11 mouse cellular contexts compared by ENCODE assay signal in genomic region chr19:5839317-5840085, GRCm38 (mm10). TPM values are rescaled to one million over a fixed set of nuclear protein-coding genes. Genes with fewer than 3 reads are reported as not detected.
DNase-seq lines count a peak whose midpoint lies in the region; ATAC-seq and TF ChIP-seq lines count a peak whose summit lies in the region.
"Had no signal": no experiment of that assay in that cellular context is flagged by ENCODE, and none has a peak within 500 bp of the region (broad histone marks: within the 10 kb centered on the region; RNA-seq: fewer than 3 reads in every experiment).

No protein-coding gene starts in this region.

- no peak for TF ChIP-seq EP300 in stomach, postnatal 0 days (optimal IDR thresholded peaks at IDR 0.05)

- H3K27me3 ChIP-seq in midbrain, embryonic 13.5 days: no peaks in the 10 kb centered on the region
- no peaks in the 10 kb centered on the region for H3K27me3 ChIP-seq in midbrain, embryonic 15.5 days (replicated peaks)
- H3K27me3 ChIP-seq in stomach, postnatal 0 days (ENCODE audit: control insufficient read depth, insufficient read depth, low read length): no peaks in the 10 kb centered on the region
- H3K27me3 ChIP-seq in intestine, embryonic 15.5 days (replicated peaks): no peaks in the 10 kb centered on the region
- H3K27me3 ChIP-seq: lung, embryonic 15.5 days had no signal

- ATAC-seq in midbrain, embryonic 13.5 days: no peak
- no peak for ATAC-seq in midbrain, embryonic 15.5 days (replicated peaks)
- ATAC-seq in stomach, postnatal 0 days (ENCODE audit: low FRiP score, low TSS enrichment): peak; percentile 16
- ATAC-seq in intestine, embryonic 15.5 days: no peak
- ATAC-seq: intestine, embryonic 16.5 days had no signal

- H3K4me2 ChIP-seq in midbrain, embryonic 13.5 days (replicated peaks): no peak overlapping the region
- no peak overlapping the region for H3K4me2 ChIP-seq in midbrain, embryonic 15.5 days
- no peak overlapping the region for H3K4me2 ChIP-seq in stomach, postnatal 0 days (replicated peaks; ENCODE audit: low read depth)
- H3K4me2 ChIP-seq in intestine, embryonic 15.5 days (replicated peaks): no peak overlapping the region
- H3K4me2 ChIP-seq: lung, embryonic 15.5 days had no signal

- H3K4me3 ChIP-seq in midbrain, embryonic 13.5 days (replicated peaks): no peak overlapping the region
- no peak overlapping the region for H3K4me3 ChIP-seq in midbrain, embryonic 15.5 days
- no peak overlapping the region for H3K4me3 ChIP-seq in stomach, postnatal 0 days (ENCODE audit: low read depth, low read length)
- H3K4me3 ChIP-seq in intestine, embryonic 15.5 days (replicated peaks): no peak overlapping the region
- H3K4me3 ChIP-seq: lung, embryonic 15.5 days had no signal

- H3K36me3 ChIP-seq in midbrain, embryonic 13.5 days: no peaks in the 10 kb centered on the region
- H3K36me3 ChIP-seq in midbrain, embryonic 15.5 days (replicated peaks): no peaks in the 10 kb centered on the region
- no peaks in the 10 kb centered on the region for H3K36me3 ChIP-seq in stomach, postnatal 0 days (ENCODE audit: control insufficient read depth, insufficient read depth, low read length)
- H3K36me3 ChIP-seq in intestine, embryonic 15.5 days: no peaks in the 10 kb centered on the region
- H3K36me3 ChIP-seq: lung, embryonic 15.5 days had no signal

- WGBS in midbrain, embryonic 13.5 days: 75% methylated on average over 14 of the region's 14 CpGs
- WGBS in midbrain, embryonic 15.5 days: 69% methylated on average over 14 of the region's 14 CpGs
- WGBS in stomach, postnatal 0 days: 56% methylated on average over 14 of the region's 14 CpGs
- WGBS in intestine, embryonic 15.5 days: 64% methylated on average over 14 of the region's 14 CpGs

- no peak overlapping the region for H3K27ac ChIP-seq in midbrain, embryonic 13.5 days
- H3K27ac ChIP-seq in midbrain, embryonic 15.5 days: no peak overlapping the region
- H3K27ac ChIP-seq in stomach, postnatal 0 days (replicated peaks): peak overlapping the region; percentile 63; the same call in 1 of the 2 replicates
- H3K27ac ChIP-seq in intestine, embryonic 15.5 days: no peak overlapping the region
- H3K27ac ChIP-seq: lung, embryonic 15.5 days had no signal

- peak; percentile 39 for DNase-seq in adrenal gland, adult 2 months
- no peak for DNase-seq in adrenal gland, postnatal 4 days (ENCODE audit: low spot score in 2 of 2)
- DNase-seq in kidney, adult 9 months: peak; percentile 41
- DNase-seq in kidney, postnatal 10 days: no peak
- DNase-seq in stomach, postnatal 0 days (ENCODE audit: low spot score): peak; percentile 67
- DNase-seq: cerebellum, postnatal 25 days had no signal

- no peak for TF ChIP-seq CTCF in stomach, postnatal 0 days (IDR thresholded peaks at IDR 0.05; ENCODE audit: low read depth)

- 0 out of 2 replicates have a peak overlapping the region, but pooled peaks have one; percentile 1 for H3K9ac ChIP-seq in midbrain, embryonic 13.5 days (replicated peaks)
- no peak overlapping the region for H3K9ac ChIP-seq in midbrain, embryonic 15.5 days
- no peak overlapping the region for H3K9ac ChIP-seq in stomach, postnatal 0 days (ENCODE audit: low read length)
- H3K9ac ChIP-seq in intestine, embryonic 15.5 days: no peak overlapping the region
- H3K9ac ChIP-seq: lung, embryonic 15.5 days had no signal

- peaks cover 29% of the 10 kb centered on the region for H3K4me1 ChIP-seq in midbrain, embryonic 13.5 days (replicated peaks)
- H3K4me1 ChIP-seq in midbrain, embryonic 15.5 days: peaks cover 27% of the 10 kb centered on the region
- H3K4me1 ChIP-seq in stomach, postnatal 0 days (replicated peaks; ENCODE audit: control insufficient read depth, insufficient read depth): no peaks in the 10 kb centered on the region; the same call in 1 of the 2 replicates
- H3K4me1 ChIP-seq in intestine, embryonic 15.5 days (replicated peaks): peaks cover 21% of the 10 kb centered on the region

- H3K9me3 ChIP-seq in midbrain, embryonic 13.5 days: no peaks in the 10 kb centered on the region
- H3K9me3 ChIP-seq in midbrain, embryonic 15.5 days: no peaks in the 10 kb centered on the region
- no peaks in the 10 kb centered on the region for H3K9me3 ChIP-seq in stomach, postnatal 0 days (ENCODE audit: control insufficient read depth, low read length)
- no peaks in the 10 kb centered on the region for H3K9me3 ChIP-seq in intestine, embryonic 15.5 days
- H3K9me3 ChIP-seq: lung, embryonic 15.5 days had no signal

RNA-seq across cellular contexts. Expression of gene Frmd8, which starts 35.6 kb away (rescaled TPM):
- total RNA-seq in adrenal gland, adult 2 months (2021): 10 to 100 TPM; 41.2 to 51.4 TPM
- polyA plus RNA-seq in adrenal gland, adult 2 months (2012; rRNA removed): 27.8 and 36.4 TPM in 2 replicates
- 10 to 100 TPM; 42.4 to 45.9 TPM for total RNA-seq in adrenal gland, postnatal 4 days (2021)
- polyA plus RNA-seq in midbrain, embryonic 13.5 days (2015; fragmentation: Nextera tagmentation; extraction: Ambion mirVana): 16.8 and 19.0 TPM in 2 replicates
- 16.1 and 19.2 TPM in 2 replicates for polyA plus RNA-seq in midbrain, embryonic 15.5 days (2015; fragmentation: Nextera tagmentation; extraction: Ambion mirVana)
- 13.8 and 18.8 TPM in 2 replicates for polyA plus RNA-seq in stomach, postnatal 0 days (2015; fragmentation: Nextera tagmentation; extraction: Ambion mirVana)
- 26.9 and 28.0 TPM in 2 replicates for polyA plus RNA-seq in intestine, embryonic 15.5 days (2015; fragmentation: Nextera tagmentation; extraction: Ambion mirVana)

RNA-seq across cellular contexts. Expression of gene Slc25a45, which starts 38.1 kb away (rescaled TPM):
- 10 to 100 TPM; 15.5 to 36.2 TPM for total RNA-seq in adrenal gland, adult 2 months (2021)
- 42.4 and 44.6 TPM in 2 replicates for polyA plus RNA-seq in adrenal gland, adult 2 months (2012; rRNA removed)
- total RNA-seq in adrenal gland, postnatal 4 days (2021): 10 to 100 TPM; 25.9 to 26.3 TPM
- 1.4 and 2.0 TPM in 2 replicates for polyA plus RNA-seq in midbrain, embryonic 13.5 days (2015; fragmentation: Nextera tagmentation; extraction: Ambion mirVana)
- polyA plus RNA-seq in midbrain, embryonic 15.5 days (2015; fragmentation: Nextera tagmentation; extraction: Ambion mirVana): 2.0 and 2.9 TPM in 2 replicates
- 2.9 and 3.2 TPM in 2 replicates for polyA plus RNA-seq in stomach, postnatal 0 days (2015; fragmentation: Nextera tagmentation; extraction: Ambion mirVana)
- 3.5 and 4.2 TPM in 2 replicates for polyA plus RNA-seq in intestine, embryonic 15.5 days (2015; fragmentation: Nextera tagmentation; extraction: Ambion mirVana)

RNA-seq across cellular contexts. Expression of gene Tigd3, which starts 54.4 kb away (rescaled TPM):
- 1 to 10 TPM; 1.0 to 1.1 TPM for total RNA-seq in adrenal gland, adult 2 months (2021)
- polyA plus RNA-seq in adrenal gland, adult 2 months (2012; rRNA removed): 0.48 and 0.53 TPM in 2 replicates
- total RNA-seq in adrenal gland, postnatal 4 days (2021): 1 to 10 TPM; 3.1 TPM
- polyA plus RNA-seq in midbrain, embryonic 13.5 days (2015; fragmentation: Nextera tagmentation; extraction: Ambion mirVana): 16.4 and 16.9 TPM in 2 replicates
- 13.8 and 16.4 TPM in 2 replicates for polyA plus RNA-seq in midbrain, embryonic 15.5 days (2015; fragmentation: Nextera tagmentation; extraction: Ambion mirVana)
- 0.77 and 1.0 TPM in 2 replicates for polyA plus RNA-seq in stomach, postnatal 0 days (2015; fragmentation: Nextera tagmentation; extraction: Ambion mirVana)
- 1.9 and 2.7 TPM in 2 replicates for polyA plus RNA-seq in intestine, embryonic 15.5 days (2015; fragmentation: Nextera tagmentation; extraction: Ambion mirVana)

Comparison
In these comparisons a context has a peak if more than half of its experiments do, and no peak if none do; other contexts are left out.
1. DNase-seq: peak in adrenal gland, adult 2 months (single experiment), kidney, adult 9 months (single experiment) and stomach, postnatal 0 days (single experiment); none in adrenal gland, postnatal 4 days (0 of 2) and kidney, postnatal 10 days (single experiment).